Mouse (Mus musculus): Measurements from ENCODE around the gene Gucy1b2. TPM values are rescaled to one million over a fixed set of nuclear protein-coding genes. Genes with fewer than 3 reads are reported as not detected.

Gucy1b2 gene
- polyA plus RNA-seq, 1 experiment from 2014 or later, result 0.21 TPM

GRCm38 (mm10) chr14:62446385-62447213 is 9.5 kb downstream of the Gucy1b2 start:
- no peak for DNase-seq (ENCODE audit: low spot score)

- no peak for DNase-seq (ENCODE audit: low spot score)
These were observed 12.2 kb downstream of the Gucy1b2 start for GRCm38 (mm10) chr14:62443840-62444430.

- DNase-seq (ENCODE audit: low spot score), result no peak
These were observed 13.1 kb downstream of the Gucy1b2 start for GRCm38 (mm10) chr14:62442971-62443370.

GRCm38 (mm10) chr14:62440036-62440435 is 16.1 kb downstream of the Gucy1b2 start:
- no peak for DNase-seq (ENCODE audit: low spot score)

- DNase-seq (ENCODE audit: low spot score), result no peak
These were observed 17.9 kb downstream of the Gucy1b2 start for GRCm38 (mm10) chr14:62438236-62438635.

- no peak for DNase-seq (ENCODE audit: low spot score)
These were observed 18.3 kb downstream of the Gucy1b2 start for GRCm38 (mm10) chr14:62437806-62438205.

GRCm38 (mm10) chr14:62425277-62425691 is 30.8 kb downstream of the Gucy1b2 start:
- peak; percentile 77 for DNase-seq (ENCODE audit: low spot score)

GRCm38 (mm10) chr14:62422265-62422664 is 33.8 kb downstream of the Gucy1b2 start:
- DNase-seq (ENCODE audit: low spot score), result no peak

GRCm38 (mm10) chr14:62417501-62417900 is 38.6 kb downstream of the Gucy1b2 start:
- DNase-seq (ENCODE audit: low spot score), result no peak

- DNase-seq (ENCODE audit: low spot score), result no peak
These were observed 39.4 kb downstream of the Gucy1b2 start for GRCm38 (mm10) chr14:62416742-62417134.

- no peak for DNase-seq (ENCODE audit: low spot score)
These were observed 39.9 kb downstream of the Gucy1b2 start for GRCm38 (mm10) chr14:62416007-62416741.

GRCm38 (mm10) chr14:62395346-62395745 is 60.7 kb downstream of the Gucy1b2 start:
- DNase-seq (ENCODE audit: low spot score), result no peak

- no peak for DNase-seq (ENCODE audit: low spot score)
These were observed 63.3 kb downstream of the Gucy1b2 start for GRCm38 (mm10) chr14:62392754-62393153.

GRCm38 (mm10) chr14:62389729-62390536 is 66.2 kb downstream of the Gucy1b2 start:
- DNase-seq (ENCODE audit: low spot score), result no peak

GRCm38 (mm10) chr14:62389064-62389728 is 66.9 kb downstream of the Gucy1b2 start:
- DNase-seq (ENCODE audit: low spot score), result peak; percentile 10

GRCm38 (mm10) chr14:62383786-62384299 is 72.2 kb downstream of the Gucy1b2 start:
- no peak for DNase-seq (ENCODE audit: low spot score)

GRCm38 (mm10) chr14:62383109-62383508 is 73.0 kb downstream of the Gucy1b2 start:
- no peak for DNase-seq (ENCODE audit: low spot score)

- no peak for DNase-seq (ENCODE audit: low spot score)
These were observed 75.5 kb downstream of the Gucy1b2 start for GRCm38 (mm10) chr14:62380606-62381005.

- no peak for DNase-seq (ENCODE audit: low spot score)
These were observed 76.7 kb downstream of the Gucy1b2 start for GRCm38 (mm10) chr14:62379391-62379790.

GRCm38 (mm10) chr14:62376115-62376514 is 80.0 kb downstream of the Gucy1b2 start:
- no peak for DNase-seq (ENCODE audit: low spot score)
